Mouse (Mus musculus) spleen, adult 18-20 months (tissue): Measurements from ENCODE around the gene Ntm.

Experiments used
- DNase-seq, 2 experiments: peaks; one replicate each; pipeline ENCODE4 v3.0.0; 2022; ENCODE audit warnings: mixed read lengths in 2 of 2

Ntm gene

DNA sequence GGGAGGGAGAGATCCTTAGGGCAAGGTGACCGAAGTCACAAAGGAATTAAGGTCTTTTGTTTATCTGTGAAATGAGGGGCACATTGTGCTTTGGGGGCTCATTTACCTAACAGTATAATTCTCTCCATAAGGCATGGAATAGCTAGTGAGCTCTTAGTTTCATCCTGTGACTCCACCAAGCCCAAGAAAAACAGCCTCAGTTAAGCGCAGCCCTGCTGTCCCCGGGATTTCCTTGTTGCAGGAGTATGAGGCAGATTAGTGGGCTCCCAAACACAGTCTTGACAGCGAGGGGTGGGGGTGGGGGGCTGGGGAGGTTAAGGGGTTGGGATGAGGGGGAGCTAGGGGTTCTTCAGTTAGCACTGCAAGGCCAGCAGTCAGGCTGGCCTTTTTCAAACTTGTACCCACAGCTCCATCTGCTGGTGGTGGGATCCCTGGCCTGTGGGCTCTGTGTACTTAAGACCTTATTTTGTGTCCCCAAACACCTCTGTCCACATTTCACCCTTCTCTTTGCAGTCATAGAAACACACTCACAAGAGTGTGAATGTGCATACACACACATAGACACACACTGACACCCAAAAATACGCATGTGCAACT lies 504.9 kb downstream of the Ntm start:
- DNase-seq = peak in 1 of 2 experiments; percentile 1

GRCm38 (mm10) chr9:29456014-29456413 lies 506.9 kb downstream of the Ntm start:
- no peak for DNase-seq

DNA sequence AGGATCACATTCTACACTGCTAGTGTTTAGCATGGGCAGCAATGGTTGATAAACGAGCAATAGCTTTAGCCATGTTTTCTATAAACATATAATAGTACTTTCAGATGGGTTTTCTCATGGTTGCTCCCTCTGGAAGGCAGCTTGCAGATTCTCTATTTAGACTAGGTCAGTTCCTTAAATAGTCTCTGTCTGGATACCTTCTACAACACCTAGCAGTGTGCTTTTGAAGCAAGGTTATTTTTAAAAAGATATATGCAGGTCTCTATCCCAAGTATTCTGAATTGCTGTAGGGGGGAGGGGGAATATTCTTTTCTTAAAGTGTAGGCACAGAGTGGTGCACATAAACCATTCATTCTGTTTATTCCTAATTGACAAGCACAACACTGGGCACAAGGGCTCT lies 511.7 kb downstream of the Ntm start:
- no peak for DNase-seq

- no peak for DNase-seq
Observed at GRCm38 (mm10) chr9:29444001-29444400, 518.9 kb downstream of the Ntm start.

DNA sequence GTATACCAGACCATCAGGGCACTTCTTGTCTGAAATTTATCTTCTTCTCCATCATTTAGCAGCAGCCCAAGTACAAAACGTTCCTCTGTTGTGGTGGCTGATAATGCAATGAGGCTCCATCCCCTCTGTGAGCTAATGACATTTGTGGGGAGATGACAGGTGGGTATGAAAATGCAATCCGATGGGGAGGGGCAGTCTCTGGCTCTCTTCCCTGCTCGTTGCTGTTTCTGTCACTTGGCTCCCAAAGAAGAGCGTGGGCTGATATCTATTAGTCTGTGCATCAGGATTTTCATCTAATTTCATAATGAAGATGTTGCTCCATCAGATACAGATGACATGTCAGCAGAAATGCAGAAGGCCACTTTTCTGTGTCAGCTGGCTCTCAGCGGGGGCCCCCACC lies 523.5 kb downstream of the Ntm start:
- no peak for DNase-seq

DNA sequence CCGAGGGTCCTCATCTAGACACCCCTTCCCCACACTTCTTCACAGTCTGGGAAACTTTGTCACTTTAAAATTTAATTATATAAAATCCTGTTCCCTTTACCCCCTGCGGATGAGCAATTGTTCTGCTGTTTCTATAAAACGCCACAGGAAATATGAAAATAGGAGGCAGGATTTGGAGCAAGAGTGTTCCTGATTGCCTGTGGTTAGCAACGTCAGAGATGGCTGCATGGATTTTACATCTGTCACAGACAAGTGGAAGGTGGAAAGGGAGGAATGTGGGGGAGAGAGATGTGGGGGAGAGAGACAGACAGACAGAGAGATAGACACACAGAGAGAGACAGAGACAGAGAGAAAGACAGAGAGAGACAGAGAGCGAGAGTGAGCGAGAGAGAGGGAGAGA lies 528.3 kb downstream of the Ntm start:
- DNase-seq = no peak

DNA sequence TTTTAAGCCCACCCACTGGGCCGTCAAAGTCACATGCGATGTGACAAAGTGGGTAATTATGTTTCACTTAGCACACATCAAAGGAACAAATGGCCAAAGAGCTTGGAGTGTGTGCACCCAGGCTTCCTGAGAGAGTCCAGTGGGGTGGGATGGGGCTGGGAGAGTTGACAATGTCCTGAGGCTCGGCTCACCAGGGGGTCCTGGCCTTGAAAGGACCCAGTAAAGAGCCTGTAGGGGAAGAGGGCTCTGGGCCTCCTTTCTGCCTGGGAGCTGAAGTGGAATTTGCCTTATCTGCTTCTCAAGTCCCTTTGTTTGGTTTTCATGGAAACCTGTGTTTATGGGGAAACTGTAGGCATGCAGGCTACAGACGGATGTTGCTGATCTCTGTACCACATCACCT lies 529.0 kb downstream of the Ntm start:
- no peak for DNase-seq

DNA sequence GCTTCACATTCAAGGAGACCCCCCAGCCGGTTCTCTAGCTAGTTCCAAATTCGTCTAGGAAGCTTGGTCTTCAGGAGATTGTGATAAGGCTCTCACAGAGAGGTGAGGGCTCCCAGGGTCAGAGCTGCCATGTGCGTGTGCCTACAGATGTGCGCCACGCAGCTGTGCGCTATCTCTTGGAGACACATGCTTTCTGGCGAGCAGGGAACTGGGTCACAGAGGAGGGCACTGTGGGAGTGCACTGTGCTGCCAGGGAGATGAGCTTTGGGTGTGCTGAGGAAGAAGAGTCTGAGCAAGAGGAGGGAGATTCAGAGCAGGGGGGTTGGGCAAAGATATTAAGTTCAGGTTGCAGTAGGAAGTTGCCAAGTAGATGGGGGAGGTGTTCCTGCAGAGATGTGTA lies 529.8 kb downstream of the Ntm start:
- no peak for DNase-seq

DNA sequence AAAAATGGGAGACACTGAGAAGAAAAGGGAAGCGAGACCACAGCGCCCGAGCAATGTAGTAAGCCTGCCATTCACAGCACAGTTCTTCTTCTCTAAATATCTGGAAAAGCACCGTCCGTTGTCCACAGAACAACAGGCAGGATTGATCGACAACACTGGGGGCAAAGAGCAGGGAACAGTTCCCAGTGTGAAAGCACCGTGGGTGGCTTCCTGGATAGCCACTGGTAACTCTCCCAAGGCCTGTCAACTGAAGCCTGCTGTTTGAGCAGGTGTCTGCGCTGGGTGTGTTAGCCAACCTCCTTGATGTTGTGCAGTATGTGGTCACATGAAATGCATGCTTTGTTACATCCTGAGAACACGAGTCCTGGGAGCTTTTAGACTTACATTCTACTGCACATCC lies 531.4 kb downstream of the Ntm start:
- DNase-seq = no peak

GRCm38 (mm10) chr9:29430189-29430588 lies 532.8 kb downstream of the Ntm start:
- no peak for DNase-seq

- no peak for DNase-seq
Observed at GRCm38 (mm10) chr9:29428322-29428721, 534.6 kb downstream of the Ntm start.

- no peak for DNase-seq
Observed at GRCm38 (mm10) chr9:29426261-29426660, 536.7 kb downstream of the Ntm start.

DNA sequence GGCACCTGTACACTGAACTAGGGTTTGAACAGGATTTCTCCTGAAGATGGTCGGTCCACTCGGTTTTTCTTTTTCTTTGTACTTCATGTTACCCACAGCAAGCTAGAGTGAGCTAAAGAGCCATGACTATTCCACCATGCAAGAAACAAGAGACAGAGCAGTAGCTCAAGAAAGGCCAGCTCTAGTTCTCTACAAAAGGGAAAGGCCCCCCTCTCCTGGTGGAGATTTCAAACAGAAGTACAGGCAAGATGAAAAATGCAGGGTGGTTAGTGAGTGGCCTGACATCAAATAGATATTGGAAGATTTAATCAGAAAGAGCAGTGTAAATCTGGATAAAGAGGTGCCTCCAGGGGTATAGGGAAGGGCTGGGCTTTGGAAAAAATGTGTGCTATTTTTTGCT lies 547.4 kb downstream of the Ntm start:
- DNase-seq = no peak

DNA sequence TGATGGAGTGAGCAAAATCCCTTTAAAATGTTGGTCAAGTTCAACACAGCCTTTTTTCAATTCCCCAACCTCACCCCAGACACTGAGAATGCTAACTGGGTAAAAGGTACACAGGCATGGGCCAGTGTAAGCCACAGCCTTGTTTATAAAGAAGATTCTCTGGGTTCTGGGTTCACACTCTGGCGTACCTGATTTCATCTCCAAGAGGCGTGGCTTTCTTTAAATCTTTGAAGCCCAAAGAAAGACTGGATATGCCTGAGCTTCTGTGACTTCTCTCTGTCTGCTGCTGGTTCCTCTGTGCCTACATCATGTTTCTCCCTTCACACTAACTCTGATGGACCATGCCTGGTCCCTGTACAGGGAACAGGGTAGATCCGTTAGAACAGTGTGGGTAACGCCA lies 549.8 kb downstream of the Ntm start:
- no peak for DNase-seq

DNA sequence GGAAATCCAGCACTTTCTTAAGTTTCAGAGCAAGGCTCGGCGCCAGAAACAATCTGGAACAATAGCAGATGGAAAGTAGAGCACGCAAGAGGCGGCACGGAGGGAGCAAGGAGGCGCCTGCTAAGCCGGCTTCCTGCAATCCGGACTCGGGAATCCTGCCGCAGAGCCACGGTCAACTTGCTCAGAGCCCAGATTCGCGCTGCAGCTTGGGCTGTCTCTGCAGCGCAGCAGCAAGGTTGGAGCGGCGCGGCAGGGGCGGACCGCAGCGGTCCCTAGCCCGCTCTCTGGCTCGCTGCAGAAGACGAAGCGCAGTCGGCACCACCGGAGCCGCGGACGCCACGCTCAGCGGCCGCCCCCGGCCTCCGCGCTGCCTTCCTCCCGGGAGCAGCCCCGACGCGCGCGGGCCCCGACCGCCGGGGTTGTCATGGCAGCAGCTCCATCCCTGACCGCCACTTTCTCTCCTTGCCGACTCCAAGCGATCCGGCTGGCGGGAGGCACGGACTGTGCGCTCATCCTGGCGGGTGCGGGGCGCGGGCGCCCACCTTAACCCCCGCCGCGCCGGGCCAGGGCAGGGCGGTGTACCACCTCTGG lies 550.7 kb downstream of the Ntm start:
- no peak for DNase-seq

GRCm38 (mm10) chr9:29411408-29412180 lies 551.3 kb downstream of the Ntm start:
- no peak for DNase-seq

- DNase-seq = no peak
Observed at GRCm38 (mm10) chr9:29410728-29411407, 552.1 kb downstream of the Ntm start.

GRCm38 (mm10) chr9:29410284-29410683 lies 552.7 kb downstream of the Ntm start:
- DNase-seq = no peak

GRCm38 (mm10) chr9:29409216-29409907 lies 553.6 kb downstream of the Ntm start:
- no peak for DNase-seq

DNA sequence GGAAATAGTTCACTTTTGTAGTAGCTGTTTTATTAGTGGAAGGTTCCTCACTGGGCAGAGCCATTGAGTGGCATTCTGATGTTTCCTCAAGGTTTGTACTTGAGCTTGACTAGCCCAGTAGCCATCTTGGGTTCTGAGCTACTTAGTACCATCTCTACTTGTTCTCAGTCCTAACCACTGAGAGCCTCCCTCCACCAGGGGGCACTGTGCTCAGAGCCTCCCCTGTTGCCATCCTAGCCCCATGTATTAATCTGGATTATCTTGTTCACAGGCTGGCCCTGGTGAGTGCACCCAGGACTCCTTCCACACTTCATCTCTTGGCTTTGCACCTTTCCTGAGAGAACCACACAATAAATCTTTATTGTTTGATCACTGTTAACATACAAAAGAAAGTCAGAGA lies 555.0 kb downstream of the Ntm start:
- DNase-seq = peak in 1 of 2 experiments; percentile 5

GRCm38 (mm10) chr9:29406973-29407372 lies 556.0 kb downstream of the Ntm start:
- no peak for DNase-seq

- DNase-seq = no peak
Observed at GRCm38 (mm10) chr9:29406046-29406445, 556.9 kb downstream of the Ntm start.

GRCm38 (mm10) chr9:29400151-29400550 lies 562.8 kb downstream of the Ntm start:
- no peak for DNase-seq
